Mouse (Mus musculus) granulocyte monocyte progenitor cell, adult 5-6 weeks (primary cell): ENCODE data around the gene 4930432K21Rik. TPM values are rescaled to one million over a fixed set of nuclear protein-coding genes. Genes with fewer than 3 reads are reported as not detected.

Experiments
- ATAC-seq: replicated peaks from 2 replicates; pipeline ENCODE4 v1.8.0; 2016; ENCODE audit warnings: mild to moderate bottlenecking, moderate TSS enrichment, inconsistent platforms; ENCODE audit not compliant: poor library complexity, severe bottlenecking
- total RNA-seq, 2 experiments: library from RNA; stranded (forward) in 1 of 2; stranded (reverse) in 1 of 2; fragments of 200-712, 200-1000 nt in 1 of 2; fragments of >200 nt in 1 of 2; fragmentation: Nextera tagmentation in 1 of 2; gene quantifications; 2 replicates each; pipeline ENCODE4 v1.2.3; 2014 to 2017

The 4930432K21Rik gene
- total RNA-seq, 2 experiments from 2014 or later = 1.2 to 1.8 TPM

DNA sequence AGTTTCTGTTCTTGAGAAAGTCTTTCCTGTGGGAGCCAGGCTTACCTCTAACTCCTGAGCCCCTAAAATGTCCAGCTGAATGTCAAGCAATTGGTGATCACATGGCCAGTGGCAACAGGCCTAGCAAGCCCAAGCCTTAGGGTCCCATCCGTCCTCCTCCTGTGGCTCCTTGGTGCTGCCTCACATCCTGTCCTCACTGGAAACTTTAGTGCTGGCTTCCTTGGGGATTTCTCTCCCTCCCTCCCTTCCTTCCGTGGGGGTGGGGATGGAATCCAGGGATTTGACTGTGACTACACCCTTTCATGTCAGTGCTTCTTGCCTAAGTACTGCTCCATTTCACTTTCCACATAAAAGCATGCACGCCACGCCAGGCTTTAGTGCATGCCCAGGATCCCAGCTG, 41.8 kb downstream of the 4930432K21Rik start:
- ATAC-seq = no peak

DNA sequence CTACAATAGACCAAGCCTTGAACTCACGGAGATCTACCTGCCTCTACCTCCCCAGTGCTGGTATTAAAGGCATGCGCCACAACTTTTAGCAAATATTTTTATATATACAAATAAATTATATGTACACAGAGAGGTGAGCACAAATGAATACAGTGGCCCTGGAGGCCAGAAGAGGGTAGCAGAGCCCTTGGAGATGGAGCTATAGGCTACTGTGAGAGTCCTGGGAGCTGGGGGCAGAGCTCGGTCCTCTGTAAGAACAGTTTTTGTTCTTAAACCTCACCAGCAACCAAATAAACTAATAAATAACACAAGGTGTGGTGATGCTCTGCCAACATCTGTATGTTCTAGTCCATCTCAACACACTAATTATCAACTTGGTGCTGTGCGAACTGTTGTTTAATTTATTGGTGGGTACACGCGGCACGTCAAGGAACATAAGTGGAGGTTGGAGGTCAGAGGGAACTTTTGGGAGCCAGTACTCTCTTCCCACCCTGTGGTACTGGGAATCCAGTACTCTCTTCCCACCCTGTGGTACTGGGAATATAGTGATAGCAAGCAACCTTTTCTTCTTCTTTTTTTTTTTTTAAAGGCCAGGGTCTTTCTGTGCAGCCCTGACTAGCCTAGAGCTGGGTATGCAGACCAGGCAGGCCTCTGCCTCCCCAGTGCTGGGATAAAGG, 42.5 kb downstream of the 4930432K21Rik start:
- no peak for ATAC-seq

DNA sequence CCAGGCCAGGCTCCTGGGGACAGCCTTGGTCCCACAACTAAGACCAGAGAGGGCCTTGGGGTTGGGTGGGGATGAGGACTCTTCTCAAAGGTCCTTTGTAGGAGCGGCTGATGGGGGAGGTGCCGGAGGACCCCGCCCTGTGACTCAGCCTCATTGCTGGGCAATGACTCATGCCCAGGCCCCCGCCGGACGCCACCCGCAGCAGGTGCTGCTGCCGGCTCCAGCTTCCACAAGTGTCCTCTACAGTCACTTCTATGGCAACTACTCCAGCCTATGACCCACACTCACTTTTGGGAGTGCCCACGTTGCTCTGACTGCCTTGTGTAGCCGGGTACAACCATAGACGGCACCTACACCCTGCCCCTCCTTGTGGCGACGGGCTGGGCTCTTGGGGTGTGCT, 44.2 kb downstream of the 4930432K21Rik start:
- ATAC-seq = peak; percentile 88

DNA sequence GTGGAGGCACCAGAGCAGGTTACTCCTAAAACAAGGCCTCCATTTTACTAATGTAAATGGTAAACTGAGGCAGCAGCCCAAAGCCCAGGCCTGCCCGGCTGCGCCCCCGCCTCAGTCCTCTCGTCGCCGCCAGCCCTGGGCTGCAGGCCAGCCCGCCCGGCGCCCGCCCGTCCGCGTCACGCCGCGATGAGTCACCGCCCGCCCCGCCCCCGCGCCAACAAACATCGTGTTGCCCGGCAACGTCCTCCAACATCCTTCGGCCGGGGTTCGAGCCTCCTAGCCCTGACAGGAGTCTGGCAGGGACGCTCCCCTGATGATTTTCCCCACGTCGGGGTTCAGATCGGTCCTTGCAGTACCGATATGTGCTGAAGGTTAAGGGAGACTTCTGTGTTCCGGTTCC, 44.7 kb downstream of the 4930432K21Rik start:
- ATAC-seq = peak; percentile 57

- no peak for ATAC-seq
These were observed 45.3 kb downstream of the 4930432K21Rik start for GRCm38 (mm10) chr8:84193161-84193560.

GRCm38 (mm10) chr8:84193566-84193965, 45.7 kb downstream of the 4930432K21Rik start:
- ATAC-seq = no peak

DNA sequence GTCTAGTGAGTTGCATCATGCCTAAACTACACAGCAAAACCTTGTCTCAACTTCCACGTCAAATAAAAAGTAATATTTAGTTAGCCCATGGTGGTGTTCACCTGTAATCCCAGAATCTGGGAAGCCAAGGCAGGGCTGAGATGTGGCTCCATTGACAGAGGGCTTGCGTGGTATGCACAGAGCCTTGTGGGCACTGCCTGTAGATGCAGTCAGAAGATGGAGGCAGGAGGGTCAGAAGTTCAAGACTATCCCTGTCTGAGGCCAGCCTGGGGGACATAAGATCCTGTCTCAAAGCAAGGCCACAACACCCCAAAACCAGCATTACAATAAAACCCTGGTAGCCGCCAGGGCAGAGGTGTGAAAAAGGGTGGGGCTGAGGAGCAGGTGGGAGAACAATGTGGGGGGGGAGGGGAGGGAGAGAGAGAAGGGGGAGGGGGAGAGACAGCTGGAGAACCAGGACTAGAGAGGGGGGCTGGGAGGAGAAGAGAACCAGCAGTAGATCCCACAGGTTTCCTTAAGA, 46.5 kb downstream of the 4930432K21Rik start:
- ATAC-seq = no peak

DNA sequence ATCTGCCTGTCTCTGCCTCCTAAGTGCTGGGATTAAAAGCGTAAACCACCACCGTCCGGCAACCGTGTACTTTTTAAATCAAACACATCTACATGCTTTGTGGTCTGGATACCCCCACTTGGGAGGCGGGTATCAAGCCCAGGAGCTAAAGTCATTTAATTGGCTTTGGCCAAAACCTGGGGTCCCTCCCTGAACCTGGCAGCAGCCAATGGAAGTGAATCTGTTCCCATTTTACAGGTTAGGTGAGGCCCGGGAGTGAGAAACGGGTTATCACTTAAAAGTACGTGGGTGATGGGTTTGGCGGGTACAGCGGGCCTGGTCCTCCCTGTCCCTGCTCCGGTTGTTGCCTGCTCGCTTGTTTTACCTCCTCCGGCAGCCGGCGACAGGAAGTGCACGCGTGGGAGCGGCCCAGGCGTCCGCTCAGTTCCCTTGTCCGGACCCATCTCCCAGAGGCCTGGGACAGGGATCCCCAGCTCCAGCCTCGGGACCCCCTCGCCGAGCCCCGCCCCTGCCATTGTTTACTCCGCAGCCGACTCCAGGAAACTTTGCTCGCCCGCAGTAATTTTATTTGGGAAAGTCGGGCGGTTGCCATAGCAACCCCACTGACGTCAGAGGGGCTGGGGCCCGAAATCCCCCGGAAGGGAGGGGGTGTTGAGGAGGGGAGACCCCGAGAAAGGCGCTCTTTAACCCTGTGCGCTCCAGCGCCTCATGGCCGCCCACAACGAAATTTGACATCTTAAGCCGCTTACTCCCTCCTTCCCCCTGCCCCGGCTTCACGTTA, 49.5 kb downstream of the 4930432K21Rik start:
- ATAC-seq = peak; percentile 15

DNA sequence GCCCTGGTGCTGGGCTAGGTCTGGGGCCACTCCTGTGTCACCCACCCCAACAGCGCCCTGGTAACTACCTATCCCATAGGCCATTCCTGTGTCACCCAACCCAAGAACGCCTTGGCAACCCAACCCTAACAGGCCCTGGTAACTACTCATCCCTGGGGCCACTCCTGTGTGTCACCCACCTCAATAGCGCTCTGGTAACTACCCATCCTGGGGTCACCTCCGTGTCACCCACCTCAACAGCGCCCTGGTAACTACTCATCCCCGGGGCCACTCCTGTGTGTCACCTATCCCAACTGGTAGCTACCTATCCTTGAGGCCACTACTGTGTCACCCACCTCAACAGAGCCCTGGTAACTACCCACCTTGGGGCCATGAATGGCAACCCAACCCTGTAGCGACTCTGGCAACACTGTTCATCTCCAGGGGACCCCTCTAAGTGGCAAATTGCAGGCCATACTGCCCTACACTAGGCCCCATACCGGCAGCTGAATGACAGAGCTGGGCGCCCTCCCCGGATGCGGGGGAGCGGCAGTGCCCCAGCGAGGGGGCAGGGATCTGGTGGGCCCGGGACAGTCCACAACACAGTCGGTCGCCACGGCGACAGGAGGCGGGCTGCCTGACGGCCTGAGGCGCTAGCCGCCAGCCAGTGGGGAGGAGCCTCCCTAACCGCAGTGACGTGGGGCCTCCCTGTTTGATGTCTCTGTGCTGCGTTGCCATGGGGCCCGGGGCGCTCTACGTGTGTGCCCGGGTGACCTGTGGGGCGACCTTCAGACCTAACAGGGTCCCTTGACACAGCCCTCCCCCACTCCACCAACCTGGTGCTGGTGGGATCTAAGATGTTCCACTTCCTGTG, 50.3 kb downstream of the 4930432K21Rik start:
- peak; percentile 60 for ATAC-seq

DNA sequence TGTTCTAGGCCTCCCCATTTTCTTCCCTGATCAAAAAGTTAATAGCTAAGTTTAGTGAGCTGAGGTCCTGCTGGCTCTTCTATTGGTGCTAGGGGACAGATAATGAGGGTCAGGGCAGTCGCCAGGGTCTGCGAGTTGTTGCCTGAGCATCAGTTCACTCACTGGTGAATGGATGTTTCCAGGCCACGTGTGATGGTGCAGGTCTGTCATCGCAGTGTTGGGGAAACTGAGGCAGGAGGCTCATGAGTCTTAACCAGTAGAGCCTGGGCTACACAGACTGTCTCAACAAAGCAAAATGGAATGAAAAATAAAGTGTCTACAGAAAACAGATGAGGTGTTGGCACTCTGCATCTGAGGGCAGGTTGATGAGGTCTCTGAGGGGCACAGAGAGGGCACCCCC, 51.0 kb downstream of the 4930432K21Rik start:
- no peak for ATAC-seq

GRCm38 (mm10) chr8:84199348-84200125, 51.7 kb downstream of the 4930432K21Rik start:
- ATAC-seq = no peak

GRCm38 (mm10) chr8:84200126-84200555, 52.3 kb downstream of the 4930432K21Rik start:
- no peak for ATAC-seq

- ATAC-seq = no peak
These were observed 53.1 kb downstream of the 4930432K21Rik start for GRCm38 (mm10) chr8:84200652-84201544.

DNA sequence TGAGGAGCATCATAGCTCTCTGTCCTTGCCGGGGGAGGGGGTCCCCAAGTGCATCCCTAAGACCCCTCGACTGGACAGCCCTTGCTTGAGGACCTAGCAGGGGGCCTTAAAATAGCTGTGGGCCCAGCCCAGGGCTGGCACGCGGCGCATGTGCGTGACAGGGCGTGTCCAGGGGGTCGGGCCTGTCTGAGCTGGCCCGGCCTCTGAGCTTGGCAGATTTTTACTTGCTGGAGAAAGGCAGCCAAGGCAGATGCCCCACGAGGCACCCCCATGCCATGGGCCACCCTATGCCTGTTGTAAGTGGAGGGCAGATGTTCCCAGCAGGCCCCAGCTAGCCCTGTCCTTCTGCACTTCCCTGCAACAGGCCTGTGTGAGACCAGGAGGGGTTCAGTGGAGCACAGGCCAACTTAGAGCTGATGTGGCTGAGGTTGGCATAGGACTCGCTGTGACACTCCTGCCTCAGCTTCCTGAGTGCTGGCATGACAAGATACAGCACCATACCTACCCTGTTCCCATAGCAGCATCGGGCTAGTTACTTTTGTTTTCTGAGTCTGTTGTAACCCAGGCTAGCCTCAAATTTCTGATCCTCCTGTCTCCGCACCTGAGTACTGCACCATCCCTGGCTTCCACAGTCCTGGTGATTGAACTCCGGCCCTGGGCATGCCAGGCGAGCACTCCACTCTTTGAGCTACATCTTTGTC, 53.9 kb downstream of the 4930432K21Rik start:
- peak; percentile 1 for ATAC-seq

DNA sequence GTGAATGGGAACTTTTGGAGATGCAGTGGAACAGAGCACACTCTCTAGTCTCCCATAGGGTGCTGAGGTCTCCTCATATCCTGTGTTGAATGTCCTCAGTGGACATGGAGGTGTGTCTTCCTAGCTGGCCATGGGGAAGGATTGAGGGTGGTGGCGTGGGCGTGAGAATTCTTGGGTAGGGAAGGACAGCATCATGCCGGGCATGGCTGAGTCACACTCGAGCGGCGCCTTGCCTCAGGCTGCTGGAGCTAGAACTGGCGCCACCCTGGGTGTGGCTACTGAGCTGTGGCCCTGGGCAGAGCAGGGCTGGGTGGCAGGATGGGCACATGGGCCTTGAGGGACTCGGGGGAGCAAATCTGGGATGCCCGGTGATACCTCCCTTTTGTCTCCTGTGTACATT, 54.6 kb downstream of the 4930432K21Rik start:
- no peak for ATAC-seq

DNA sequence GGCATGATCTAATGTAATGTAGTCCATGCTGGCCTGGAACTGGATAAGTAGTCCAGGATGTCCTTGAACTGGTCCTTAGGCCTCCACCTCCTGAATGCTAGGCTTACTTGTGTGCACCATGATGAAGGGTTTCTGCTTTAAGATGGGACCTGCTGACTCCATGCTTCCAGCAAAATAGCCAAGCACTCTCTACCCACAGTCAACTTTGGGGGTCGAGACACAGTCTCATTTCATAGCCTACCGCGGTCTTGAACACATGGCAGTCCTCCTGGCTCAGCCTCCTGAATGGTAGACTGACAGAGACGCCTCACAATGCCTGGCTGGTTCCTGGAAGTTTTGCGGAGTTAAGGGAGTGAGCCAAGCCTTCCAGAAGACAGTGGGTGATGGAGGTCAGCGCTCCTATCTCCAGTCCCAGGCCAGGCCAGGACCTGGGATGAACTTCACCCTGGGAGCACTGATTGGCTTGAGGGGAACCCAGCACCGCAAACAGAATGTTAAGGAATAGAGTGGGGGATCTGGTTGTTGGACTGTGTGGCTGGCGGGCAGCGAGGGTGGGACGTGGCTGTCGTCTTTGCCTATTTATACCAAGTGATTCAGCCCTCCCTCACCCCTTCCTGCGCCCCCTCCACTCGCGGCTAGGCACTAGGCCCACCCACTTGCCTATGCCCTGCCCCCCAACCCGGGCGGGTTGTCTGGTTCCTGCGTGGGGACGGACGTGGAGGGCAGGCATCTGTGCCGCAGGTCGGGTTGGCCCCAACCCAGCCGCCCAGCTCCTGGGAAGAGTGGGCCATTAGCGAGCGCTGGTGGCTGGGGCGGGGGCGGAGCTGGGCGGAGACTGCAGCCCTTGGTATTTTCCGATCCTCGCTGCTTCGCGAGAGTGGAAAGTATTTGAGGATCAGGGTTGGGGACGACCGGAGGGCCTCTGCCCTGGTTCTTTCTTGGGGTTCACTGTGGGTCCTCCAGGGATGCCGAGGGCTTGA, 55.4 kb downstream of the 4930432K21Rik start:
- peak; percentile 26 for ATAC-seq
